Mouse (Mus musculus): ENCODE results near the gene Dand5.

Gene Dand5

GRCm38 (mm10) chr8:84771000-84771687 is 51.5 kb downstream of the Dand5 start:
- ATAC-seq (ENCODE audit: low TSS enrichment), result no peak

DNA sequence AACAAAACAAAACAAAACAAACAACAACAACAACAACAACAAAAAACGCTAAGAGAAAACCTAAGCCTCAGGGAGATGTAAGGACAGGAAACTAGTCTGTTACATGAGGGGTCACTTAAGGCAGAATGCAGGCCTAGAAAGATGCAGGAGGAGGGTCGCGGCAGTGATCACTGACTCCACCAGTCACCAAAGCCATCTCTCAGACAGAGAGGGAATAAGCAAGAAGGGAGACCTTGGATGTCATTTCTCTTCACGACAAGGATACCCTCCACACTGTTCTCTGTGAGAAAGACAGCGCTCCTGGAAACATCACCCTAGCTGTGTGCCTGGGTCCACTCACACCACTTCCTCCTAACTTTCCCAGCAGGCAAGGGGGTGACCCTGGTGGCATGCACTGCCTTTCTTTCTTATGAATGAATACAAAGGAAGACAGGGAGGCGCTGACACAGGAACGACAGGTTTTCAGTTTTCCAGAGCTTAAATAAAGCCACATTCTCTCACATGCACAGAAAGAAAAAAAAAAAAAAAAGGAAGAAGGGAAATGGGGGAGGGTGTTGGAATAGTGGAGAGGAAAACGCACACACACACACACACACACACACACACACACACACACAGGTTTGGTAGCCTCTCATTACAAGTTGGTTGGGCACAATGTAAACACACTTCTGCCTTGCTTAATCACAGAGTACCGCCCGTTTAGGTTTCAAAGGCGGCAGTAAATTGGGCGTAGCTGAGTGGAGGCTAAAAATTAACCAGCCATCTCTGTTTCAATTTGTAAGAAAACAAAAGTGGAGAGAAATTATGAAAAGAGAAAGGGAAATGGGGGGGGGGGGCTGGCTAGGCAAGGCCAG is 52.3 kb downstream of the Dand5 start:
- no peak for ATAC-seq (ENCODE audit: low TSS enrichment)

DNA sequence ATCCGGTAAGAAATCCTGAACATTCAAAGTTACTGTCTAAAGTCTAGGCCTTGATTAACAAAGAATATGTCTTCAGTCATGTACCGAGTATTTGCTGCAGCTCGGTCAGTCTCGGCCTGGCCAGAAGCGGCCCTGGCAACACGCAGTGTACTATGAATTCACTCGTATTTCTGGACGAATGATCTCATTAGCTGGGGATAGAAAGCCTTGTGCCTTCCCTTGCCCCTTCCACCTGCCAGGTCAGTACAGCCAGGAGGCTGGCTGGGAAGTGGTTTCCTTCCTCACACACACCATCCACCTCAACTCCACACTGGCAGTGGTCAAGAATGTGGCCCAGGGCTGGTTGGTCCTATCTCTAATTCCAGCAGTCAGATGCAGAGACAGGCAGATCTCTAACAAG is 53.3 kb downstream of the Dand5 start:
- no peak for ATAC-seq (ENCODE audit: low TSS enrichment)

GRCm38 (mm10) chr8:84768343-84769095 is 54.1 kb downstream of the Dand5 start:
- no peak for ATAC-seq (ENCODE audit: low TSS enrichment)

DNA sequence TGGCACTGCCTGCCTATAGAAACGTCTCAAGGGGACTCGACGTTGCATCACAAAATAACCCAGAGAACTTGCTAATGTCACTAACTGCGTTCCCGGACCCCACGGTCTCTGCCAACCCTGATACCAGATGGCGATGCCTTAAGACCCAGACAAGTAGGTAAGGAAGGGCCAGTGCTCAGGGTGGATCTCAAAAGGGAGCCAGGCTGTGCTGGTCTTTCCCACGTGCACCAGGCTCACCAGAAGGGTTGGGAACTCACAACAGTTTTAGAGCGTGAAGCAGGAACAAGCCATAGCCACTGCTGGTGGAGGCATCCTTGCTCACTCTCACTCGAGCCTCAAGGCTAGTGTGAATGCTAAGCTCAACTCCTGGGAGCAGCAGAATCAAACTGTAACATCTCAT is 55.4 kb downstream of the Dand5 start:
- ATAC-seq (ENCODE audit: low TSS enrichment), result peak; percentile 7; the same call in 1 of the 2 replicates

GRCm38 (mm10) chr8:84766422-84766821 is 56.2 kb downstream of the Dand5 start:
- ATAC-seq (ENCODE audit: low TSS enrichment), result peak; percentile 11; the same call in 1 of the 2 replicates

- ATAC-seq (ENCODE audit: low TSS enrichment), result no peak
Measured at GRCm38 (mm10) chr8:84765629-84766028, 57.0 kb downstream of the Dand5 start.
